Mouse (Mus musculus) hematopoietic multipotent progenitor cell, adult 10-12 weeks (in vitro differentiated cells): Measurements from ENCODE around the gene Wfdc16. TPM values are rescaled to one million over a fixed set of nuclear protein-coding genes. Genes with fewer than 3 reads are reported as not detected.

Experiments
- polyA plus RNA-seq: library from polyadenylated mRNA; stranded (reverse); fragments of >175 nt; gene quantifications from 2 replicates; pipeline ENCODE4 v1.2.3, GENCODE M21; 2012; ENCODE audit warnings: low replicate concordance

The Wfdc16 gene
- not detected in 2 replicates for polyA plus RNA-seq

DNA sequence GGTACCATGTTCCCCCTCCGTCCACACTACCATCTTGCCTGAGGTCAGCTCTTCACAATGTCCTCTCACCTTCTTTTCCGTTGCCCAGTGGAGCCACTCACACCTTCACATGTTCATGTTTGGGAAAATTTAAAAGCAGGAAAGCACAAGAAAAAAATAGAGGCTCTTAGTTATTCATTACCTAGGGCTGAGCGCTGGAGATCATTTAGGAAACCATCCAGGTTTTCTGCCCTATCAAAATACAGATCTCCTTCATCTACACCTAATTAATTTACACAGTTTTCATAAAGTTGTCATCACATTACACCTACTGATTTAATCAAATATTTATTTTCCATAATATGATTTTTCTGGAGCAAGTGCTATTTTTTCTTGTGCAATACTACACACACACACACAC lies at the start of gene Wfdc16:
TSS of gene Wfdc16 (minus strand) at position 101 of the 400 bp plus-strand sequence.

DNA sequence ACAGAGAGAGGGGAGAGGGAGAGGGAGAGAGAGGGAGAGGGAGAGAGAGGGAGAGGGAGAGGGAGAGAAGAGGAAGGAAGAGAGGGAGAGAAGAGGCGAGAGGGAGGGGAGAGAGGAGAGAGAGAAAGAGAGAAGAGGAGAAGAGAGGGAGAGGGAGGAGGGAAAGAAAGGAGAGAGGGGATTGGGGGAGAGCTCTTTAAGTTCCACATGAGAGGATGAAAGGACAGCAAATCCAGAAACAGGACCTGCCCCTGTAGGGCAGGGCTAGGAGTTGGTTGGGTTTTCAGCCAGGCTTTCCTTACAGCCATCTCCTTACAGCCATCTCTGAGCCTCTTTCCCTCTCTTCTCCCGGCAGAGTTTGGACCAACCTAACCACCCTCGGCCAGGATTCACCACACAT lies 46.2 kb upstream of the Wfdc16 start, which contains the start of gene Wfdc13:
TSS of gene Wfdc13 (plus strand) at position 301 of the 400 bp plus-strand sequence.

DNA sequence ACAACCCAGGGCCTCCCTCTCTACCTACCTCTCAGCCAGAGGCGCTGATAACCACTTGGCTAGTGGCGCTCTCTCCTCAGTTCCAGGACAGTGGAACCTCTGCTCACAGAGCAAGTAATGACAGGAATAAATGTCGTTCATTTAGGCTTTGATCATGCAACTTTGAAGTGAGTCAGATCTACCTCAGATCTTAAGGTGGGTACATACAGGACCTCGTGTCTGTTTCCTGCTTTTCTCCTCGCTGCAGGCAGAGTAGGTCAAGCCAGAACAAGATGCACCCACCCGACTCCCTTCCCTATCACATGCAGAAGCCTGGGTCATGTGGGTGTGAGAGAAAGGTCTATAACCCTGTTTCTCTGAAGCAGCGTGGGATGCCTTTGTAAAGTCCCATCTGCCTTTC lies 35.4 kb upstream of the Wfdc16 start, which contains the start of gene Wfdc11:
TSS of gene Wfdc11 (minus strand) at position 101 of the 400 bp plus-strand sequence.

DNA sequence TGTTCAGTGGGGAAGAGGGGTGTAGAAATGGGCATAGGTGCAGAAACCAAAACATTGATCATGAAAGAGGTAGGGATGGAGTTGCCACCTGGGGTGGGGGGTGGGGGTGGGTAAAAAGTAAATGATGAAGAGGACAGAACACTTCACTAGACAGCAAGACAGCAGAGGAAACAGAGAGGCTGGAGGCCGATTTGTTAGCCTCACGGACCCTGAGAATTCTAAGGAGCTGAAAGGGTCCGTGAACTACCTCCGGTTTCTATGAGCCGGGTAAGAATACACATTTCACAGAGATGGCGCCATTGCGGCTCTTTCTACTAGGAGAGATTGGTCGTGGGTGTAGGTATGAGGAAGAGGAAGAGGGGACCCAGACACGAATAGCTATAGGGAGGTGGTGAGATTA lies 17.9 kb upstream of the Wfdc16 start, which contains the start of gene Wfdc9:
TSS of gene Wfdc9 (minus strand) at position 101 of the 400 bp plus-strand sequence.

DNA sequence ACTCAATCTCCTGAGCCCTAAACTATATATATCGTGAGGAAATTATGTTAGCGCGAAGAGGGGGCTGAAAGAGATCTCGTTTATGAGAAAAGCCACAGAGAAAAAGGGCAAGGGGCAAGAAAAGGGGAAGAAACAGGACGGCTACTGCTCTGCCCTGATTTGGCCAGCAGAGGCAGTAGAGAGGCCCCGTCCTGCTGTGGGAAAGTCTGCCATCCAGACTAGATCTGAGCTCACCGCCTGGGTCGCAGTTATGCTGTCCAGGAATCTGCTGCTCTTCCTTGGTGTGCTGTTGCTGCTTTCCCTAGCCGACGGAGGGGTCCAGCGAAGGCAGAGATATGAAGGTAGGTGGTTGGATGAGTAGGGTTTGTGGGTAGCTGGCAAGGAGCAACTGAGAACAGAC lies 17.3 kb upstream of the Wfdc16 start, which contains the start of gene Wfdc10:
TSS of gene Wfdc10 (plus strand) at position 189 of the 400 bp plus-strand sequence.

DNA sequence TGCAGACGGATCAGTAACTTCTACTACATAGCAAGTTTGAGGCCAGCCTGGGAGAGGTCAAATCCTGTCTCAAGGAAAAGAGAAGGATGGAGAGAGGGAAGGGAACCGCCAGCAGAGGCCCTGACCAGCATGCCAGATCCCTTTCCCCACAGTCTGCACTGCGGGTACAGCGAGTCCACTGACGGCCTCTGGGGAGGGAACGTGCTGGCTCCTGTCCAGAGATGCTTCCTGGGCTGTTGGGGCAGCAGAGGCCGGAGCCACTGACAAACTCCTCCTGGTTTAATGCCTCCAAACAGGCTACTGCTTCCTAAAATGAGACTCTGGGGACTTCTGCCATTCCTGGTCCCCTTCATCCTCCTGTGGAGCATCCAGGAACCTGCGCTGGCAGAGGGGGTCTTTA lies 25.1 kb downstream of the Wfdc16 start, which contains the start of the genes Wfdc6b and Wfdc8:
TSS of gene Wfdc6b (plus strand) at position 52 of the 400 bp plus-strand sequence.
TSS of gene Wfdc8 (minus strand) at position 156 of the 400 bp plus-strand sequence.

DNA sequence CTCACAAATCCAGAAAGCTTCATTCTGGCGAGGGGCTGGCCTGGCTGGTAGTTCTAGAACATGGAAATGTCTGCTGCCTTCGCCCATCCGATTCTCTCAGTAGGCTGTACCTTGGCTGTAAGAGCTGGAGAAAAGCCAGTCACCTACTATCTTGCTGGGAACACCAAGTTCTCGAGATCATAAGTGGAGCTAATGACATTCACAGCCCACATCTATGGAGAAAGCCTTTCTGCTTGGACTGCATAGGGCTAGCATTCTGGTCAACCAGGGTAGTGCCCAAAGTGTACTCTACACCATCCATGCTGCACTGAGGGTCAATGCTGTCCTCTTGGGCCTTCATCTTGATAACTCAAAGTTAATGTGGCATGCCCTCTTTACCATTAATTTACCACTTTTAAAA lies 45.1 kb downstream of the Wfdc16 start, which contains the start of gene Eppin:
TSS of gene Eppin (minus strand) at position 101 of the 400 bp plus-strand sequence.

DNA sequence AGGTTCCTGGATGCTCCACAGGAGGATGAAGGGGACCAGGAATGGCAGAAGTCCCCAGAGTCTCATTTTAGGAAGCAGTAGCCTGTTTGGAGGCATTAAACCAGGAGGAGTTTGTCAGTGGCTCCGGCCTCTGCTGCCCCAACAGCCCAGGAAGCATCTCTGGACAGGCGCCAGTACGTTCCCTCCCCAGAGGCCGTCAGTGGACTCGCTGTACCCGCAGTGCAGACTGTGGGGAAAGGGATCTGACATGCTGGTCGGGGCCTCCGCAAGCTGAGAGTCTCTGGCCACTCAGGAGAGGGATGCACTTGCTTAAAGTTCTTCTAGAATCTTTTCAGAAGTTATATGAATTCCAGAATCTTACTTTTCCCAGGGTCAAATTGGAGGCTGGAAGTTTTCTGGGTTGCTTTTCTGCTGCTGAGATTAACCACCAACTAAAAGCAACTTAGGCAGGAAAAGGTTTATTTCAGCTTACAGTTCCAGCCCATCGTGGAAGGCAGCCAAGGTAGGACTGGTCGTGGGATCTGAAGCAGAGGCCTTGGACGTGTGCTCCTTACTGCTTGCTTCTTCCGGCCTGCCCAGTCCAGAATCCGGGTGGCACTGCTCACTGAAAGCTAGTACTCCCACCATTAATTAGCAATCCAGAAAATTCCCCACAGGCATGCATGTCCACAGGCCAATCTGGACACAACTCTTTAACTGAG lies 53.4 kb downstream of the Wfdc16 start, which contains the start of gene Wfdc6a:
TSS of gene Wfdc6a (minus strand) at position 423 of the 701 bp plus-strand sequence.

Other genes starting within 250 kb of the Wfdc16 start
- 21.9 and 55.6 TPM in 2 replicates for gene Slpi, start 249.7 kb downstream of the Wfdc16 start, polyA plus RNA-seq
- gene Rbpjl, start 235.7 kb downstream of the Wfdc16 start, polyA plus RNA-seq, result 0.39 and 0.58 TPM in 2 replicates
- 0.45 and 0.55 TPM in 2 replicates for gene Matn4, start 233.6 kb downstream of the Wfdc16 start, polyA plus RNA-seq
- 6.5 and 51.1 TPM in 2 replicates for gene Sdc4, start 194.9 kb downstream of the Wfdc16 start, polyA plus RNA-seq
- gene Sys1, start 181.8 kb downstream of the Wfdc16 start, polyA plus RNA-seq, result 150 and 241 TPM in 2 replicates
- gene Gm20458, start 177.8 kb downstream of the Wfdc16 start, polyA plus RNA-seq, result 2.5 and 3.3 TPM in 2 replicates
- not detected in 2 replicates for gene Trp53tg5, start 165.1 kb downstream of the Wfdc16 start, polyA plus RNA-seq
- gene Dbndd2, start 152.7 kb downstream of the Wfdc16 start, polyA plus RNA-seq, result 27.5 and 44.6 TPM in 2 replicates
- gene Pigt, start 141.3 kb downstream of the Wfdc16 start, polyA plus RNA-seq, result 111 and 192 TPM in 2 replicates
- not detected in 2 replicates for gene Wfdc2, start 76.4 kb downstream of the Wfdc16 start, polyA plus RNA-seq
- gene Spint3, start 65.3 kb downstream of the Wfdc16 start, polyA plus RNA-seq, result not detected in 2 replicates
- gene Wfdc6a, start 53.3 kb downstream of the Wfdc16 start, polyA plus RNA-seq, result not detected in 2 replicates
- not detected in 2 replicates for gene Eppin, start 45.2 kb downstream of the Wfdc16 start, polyA plus RNA-seq
- not detected in 2 replicates for gene Wfdc6b, start 25.3 kb downstream of the Wfdc16 start, polyA plus RNA-seq
- gene Wfdc8, start 25.2 kb downstream of the Wfdc16 start, polyA plus RNA-seq, result 0.04 TPM in 1 of 2 replicates, not detected in the other
- gene Wfdc10, start 17.2 kb upstream of the Wfdc16 start, polyA plus RNA-seq, result not detected in 2 replicates
- not detected in 2 replicates for gene Wfdc9, start 17.8 kb upstream of the Wfdc16 start, polyA plus RNA-seq
- gene Wfdc11, start 35.3 kb upstream of the Wfdc16 start, polyA plus RNA-seq, result not detected in 2 replicates
- gene Wfdc13, start 46.3 kb upstream of the Wfdc16 start, polyA plus RNA-seq, result not detected in 2 replicates
- not detected in 2 replicates for gene Spint4, start 59.7 kb upstream of the Wfdc16 start, polyA plus RNA-seq
- not detected in 2 replicates for gene Spint5, start 76.5 kb upstream of the Wfdc16 start, polyA plus RNA-seq
- gene Wfdc3, start 107.1 kb upstream of the Wfdc16 start, polyA plus RNA-seq, result not detected in 2 replicates
- gene Dnttip1, start 107.2 kb upstream of the Wfdc16 start, polyA plus RNA-seq, result 50.1 and 129 TPM in 2 replicates
- gene Ube2c, start 131.1 kb upstream of the Wfdc16 start, polyA plus RNA-seq, result 21.9 and 41.7 TPM in 2 replicates
- gene Tnnc2, start 141.2 kb upstream of the Wfdc16 start, polyA plus RNA-seq, result 0.18 TPM in 1 of 2 replicates, not detected in the other
- gene Snx21, start 147.0 kb upstream of the Wfdc16 start, polyA plus RNA-seq, result 6.8 and 12.4 TPM in 2 replicates
- 16.4 and 60.9 TPM in 2 replicates for gene Acot8, start 166.1 kb upstream of the Wfdc16 start, polyA plus RNA-seq
- 1.6 and 1.9 TPM in 2 replicates for gene Zswim3, start 166.3 kb upstream of the Wfdc16 start, polyA plus RNA-seq
- gene Zswim1, start 183.9 kb upstream of the Wfdc16 start, polyA plus RNA-seq, result 23.3 and 24.2 TPM in 2 replicates
- 0.93 TPM in 1 of 2 replicates, not detected in the other for gene Spata25, start 189.7 kb upstream of the Wfdc16 start, polyA plus RNA-seq
- gene Ctsa, start 194.1 kb upstream of the Wfdc16 start, polyA plus RNA-seq, result 86.1 and 549 TPM in 2 replicates
- 11.3 and 15.6 TPM in 2 replicates for gene Neurl2, start 194.7 kb upstream of the Wfdc16 start, polyA plus RNA-seq
- 47.5 and 54.7 TPM in 2 replicates for gene Pltp, start 218.9 kb upstream of the Wfdc16 start, polyA plus RNA-seq
- gene Pcif1, start 240.5 kb upstream of the Wfdc16 start, polyA plus RNA-seq, result 102 and 104 TPM in 2 replicates